Mouse (Mus musculus): ENCODE measurements around the gene Gga1.
"Not testable (repeated sequence)": the region's sequence is repeated elsewhere in the genome, so short reads cannot be mapped to it uniquely, and the experiment has no call there.

Gga1 gene

DNA sequence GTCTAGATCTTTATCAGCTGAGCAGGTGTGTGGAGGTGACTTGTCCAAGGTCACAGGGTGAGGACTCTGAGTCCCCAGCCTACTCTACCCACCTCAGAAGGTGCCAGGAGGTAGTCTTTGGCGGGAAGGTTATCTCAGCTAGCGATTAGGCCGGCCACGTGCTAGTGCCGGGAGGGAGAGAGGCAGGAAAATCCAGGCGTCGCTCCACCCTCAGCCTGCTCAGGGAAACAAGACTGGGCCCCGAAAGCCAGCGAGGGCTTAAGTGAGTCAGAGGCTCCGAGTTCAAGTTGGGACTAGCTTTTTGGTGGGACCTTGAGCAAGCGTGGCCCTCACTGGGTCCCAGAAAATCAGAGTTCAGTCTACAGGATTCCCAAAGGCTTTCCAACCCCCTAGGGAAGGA lies 31.7 kb upstream of the Gga1 start:
- no peak for DNase-seq (ENCODE audit: low spot score in 2 of 2)

DNA sequence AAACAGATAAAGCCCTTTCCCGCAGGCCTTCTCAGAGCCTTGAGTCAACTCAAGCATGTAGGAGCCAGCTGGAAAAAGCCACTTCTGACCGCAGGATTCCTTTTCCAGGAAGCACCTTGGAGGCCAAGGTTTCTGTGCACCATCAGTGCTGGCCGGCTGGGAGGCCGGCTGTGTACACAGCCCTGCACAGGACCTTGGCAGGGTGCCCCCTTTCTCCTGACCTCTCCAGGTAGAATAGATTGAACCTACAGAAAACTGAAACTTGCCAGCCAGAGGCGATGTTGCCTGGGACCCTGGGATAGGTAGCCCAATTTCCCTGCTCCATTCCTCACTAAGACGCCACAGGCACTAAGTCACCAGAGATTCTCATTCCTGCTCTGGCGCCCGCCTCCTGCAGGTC lies 31.1 kb upstream of the Gga1 start:
- no peak for DNase-seq (ENCODE audit: low spot score in 2 of 2)

DNA sequence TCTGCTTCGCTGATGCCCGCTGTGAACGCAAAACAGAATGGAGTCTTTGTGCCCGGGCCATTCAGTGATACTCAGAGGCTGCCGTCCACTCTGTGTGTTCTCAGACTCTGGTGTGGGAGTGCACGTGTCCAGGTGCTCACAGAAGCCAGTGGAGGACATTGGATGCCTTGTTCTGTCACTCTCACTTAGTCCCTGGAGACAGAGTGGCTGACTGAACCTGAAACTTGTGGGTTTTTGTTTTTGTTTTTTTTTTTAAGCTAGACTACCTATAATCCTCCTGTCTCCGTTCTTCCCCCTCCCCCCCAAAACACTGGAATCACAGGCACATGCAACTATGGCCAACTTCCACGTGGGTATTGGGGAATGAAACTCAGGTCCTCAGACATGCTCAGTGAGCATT lies 30.6 kb upstream of the Gga1 start:
- no peak for DNase-seq (ENCODE audit: low spot score in 2 of 2)

DNA sequence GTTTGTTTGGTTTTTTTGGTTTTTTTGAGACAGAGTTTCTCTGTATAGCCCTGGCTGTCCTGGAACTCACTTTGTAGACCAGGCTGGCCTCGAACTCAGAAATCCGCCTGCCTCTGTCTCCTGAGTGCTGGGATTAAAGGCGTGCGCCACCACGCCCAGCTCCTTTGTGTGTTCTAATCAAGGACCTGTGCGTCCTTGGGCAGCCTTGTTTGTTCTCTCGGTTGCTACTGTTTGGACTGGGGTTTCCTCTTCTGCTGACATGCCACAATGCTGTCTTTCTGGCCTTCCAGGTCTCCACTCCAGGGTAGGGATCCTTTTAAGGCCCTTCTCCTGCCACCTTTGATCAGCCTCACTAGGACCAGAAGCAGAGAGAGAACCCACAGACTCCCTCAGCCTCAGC lies 30.2 kb upstream of the Gga1 start:
- DNase-seq (ENCODE audit: low spot score in 2 of 2) = not testable (repeated sequence)

DNA sequence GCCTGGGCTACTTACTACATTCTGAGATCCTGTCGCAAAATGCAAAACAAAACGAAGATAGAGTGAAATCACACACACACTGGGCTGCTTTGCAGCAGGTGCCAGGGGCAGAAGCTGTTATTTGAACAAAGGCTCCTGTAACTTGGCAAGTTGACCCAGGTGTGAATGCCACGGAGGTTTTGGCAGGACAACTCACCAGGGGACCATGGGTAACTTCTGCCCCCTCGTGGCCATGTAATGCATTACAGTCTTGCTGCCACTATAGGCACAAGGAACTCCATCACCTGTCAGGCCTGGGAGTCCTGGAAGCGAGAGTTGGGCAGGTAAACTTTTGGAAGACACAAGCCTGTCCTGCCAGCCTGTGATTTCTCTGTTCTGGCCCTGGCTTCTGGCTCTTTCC lies 28.5 kb upstream of the Gga1 start:
- DNase-seq (ENCODE audit: low spot score in 2 of 2) = peak; percentile 63 to 66

DNA sequence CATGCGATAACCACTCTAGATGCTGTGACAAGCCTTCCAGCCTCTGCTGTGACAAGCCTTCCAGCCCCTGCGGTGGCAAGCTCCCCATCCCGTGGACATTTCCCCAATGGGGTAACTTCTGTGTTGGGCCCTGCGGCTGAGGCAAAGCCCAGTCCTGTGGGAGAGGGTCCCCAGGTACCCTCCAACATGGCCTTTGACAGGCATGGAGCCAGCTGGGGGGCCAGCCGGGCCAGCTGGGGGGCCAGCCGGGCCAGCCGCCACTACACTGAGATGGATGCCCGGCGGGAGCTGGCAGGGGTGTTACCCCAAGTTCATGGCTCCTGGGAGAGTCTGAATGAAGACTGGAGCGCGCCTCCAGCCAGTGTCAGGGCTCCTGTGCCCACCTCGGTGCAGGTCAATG lies 27.5 kb upstream of the Gga1 start:
- DNase-seq (ENCODE audit: low spot score in 2 of 2) = no peak

DNA sequence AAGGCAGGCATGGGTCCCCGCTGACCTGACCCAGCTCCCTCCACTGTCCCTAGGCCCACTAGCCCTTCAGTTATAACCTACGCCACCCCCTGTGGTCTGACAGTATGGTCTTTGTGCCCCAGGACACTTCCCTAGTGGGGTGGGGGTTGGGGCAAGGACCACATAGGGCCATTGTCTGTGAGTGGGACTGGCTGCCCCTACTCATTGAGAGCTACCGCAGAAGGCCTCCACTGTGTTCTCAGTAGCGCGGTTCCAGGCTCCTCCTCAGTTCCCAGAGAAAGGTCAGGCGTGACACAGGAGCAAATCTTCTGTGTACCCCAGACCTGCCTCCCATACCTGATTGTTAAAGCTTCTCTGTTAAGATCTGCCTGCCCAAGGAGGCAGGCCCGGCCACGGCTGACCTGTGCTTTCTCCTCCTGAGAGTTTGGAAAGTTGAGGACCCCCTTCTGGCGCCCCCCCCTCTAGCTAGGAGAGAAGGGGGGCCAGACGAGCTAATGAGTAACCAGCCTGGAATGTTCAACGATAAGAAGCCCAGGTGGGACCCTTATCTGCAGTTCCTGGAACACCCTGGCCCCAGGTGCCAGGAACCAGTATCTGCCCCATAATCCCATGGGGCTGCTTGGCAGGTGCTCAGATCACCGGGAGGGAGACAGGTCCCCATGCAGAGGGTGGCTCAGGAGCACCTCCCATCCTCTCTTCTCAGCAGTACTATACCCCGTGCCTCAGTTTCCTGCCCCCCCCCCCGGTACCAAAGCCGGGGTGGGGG lies 26.7 kb upstream of the Gga1 start:
- no peak for DNase-seq (ENCODE audit: low spot score in 2 of 2)

DNA sequence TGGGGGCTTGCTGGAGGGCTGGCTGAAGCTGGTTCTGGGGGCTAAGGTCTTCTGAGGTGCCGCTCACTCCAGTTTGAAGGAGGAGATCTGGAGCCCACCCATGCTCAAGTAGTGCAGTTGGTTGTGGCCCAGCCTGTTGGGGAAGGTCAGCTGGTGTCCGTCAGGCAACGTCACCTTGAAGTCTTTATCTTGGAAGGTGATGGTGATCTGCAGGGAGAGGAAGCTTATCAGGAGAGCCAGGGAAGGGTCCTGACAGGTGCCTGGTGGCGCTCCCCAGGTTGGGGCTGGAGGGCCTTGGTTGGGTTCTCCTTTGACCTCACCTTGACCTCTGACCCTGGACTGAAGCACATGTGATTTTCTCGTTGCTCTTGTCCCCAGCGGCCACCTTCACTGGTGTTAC lies 26.0 kb upstream of the Gga1 start:
- no peak for DNase-seq (ENCODE audit: low spot score in 2 of 2)

DNA sequence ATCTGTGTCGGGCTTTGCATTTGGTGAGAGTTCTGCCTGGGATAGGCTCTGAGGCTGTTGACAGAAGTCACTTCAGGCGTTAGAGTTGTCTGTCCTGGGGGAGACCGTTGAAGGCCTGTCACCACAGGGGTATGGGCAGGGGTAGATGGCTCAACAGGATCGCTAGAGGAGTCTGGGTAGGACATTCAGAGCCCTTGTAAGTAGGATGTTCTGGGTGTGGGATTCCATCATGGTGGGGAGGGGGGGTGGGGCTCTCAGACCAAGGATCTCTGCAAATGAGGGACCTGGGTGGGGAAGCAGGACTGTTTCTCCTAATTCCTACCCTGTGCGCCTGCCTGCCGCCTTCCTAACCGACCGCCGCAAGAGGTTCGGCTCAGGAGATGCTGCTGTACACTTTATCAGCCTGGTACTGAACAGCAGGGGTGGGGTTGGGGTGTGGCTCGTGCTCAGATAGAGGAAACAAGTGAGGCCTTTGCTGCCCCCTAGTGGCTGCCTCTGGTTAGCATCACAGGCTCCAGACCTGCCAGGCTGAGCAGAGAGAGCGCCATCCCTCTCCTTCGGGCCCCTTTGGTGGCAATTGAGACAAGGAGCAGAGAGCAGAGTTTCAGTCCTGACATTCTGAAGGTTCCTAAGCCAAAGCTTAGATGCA lies 25.4 kb upstream of the Gga1 start:
- DNase-seq (ENCODE audit: low spot score in 2 of 2) = peak; percentile 81 to 87

DNA sequence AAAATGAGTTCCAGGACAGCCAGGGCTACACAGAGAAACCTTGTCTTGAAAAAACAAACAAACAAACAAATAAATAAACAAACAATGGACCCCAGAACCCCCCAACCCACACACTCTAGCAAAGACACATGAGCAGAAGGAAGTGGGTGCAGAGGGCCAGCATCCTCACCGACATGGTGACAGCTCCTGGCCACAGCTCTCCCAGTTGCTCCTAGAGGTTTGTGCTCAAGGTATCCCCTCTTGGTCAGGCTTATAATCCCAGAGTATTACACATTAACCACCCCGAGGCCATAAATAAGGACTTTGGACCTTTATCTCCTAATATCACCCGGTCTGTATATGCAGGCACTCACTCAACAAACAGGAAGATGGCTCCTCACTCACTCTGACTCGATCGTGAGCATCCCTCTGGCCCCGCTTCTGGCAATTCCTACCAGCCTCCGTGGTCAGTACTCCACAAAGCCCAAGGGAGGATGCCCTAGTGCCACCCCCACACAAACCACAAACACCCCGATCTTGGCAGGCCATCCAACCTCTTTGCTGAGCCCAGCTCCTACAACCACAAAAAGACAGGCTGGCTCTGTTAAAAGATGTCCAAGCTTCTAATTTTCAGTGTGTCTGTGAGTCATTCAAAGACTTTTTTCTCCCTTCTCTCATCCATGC lies 21.6 kb upstream of the Gga1 start, which contains the start of gene Lgals2:
Gene Lgals2 (minus strand): TSS at position 227 of the 663 bp plus-strand sequence.
- no peak for DNase-seq (ENCODE audit: low spot score in 2 of 2)

DNA sequence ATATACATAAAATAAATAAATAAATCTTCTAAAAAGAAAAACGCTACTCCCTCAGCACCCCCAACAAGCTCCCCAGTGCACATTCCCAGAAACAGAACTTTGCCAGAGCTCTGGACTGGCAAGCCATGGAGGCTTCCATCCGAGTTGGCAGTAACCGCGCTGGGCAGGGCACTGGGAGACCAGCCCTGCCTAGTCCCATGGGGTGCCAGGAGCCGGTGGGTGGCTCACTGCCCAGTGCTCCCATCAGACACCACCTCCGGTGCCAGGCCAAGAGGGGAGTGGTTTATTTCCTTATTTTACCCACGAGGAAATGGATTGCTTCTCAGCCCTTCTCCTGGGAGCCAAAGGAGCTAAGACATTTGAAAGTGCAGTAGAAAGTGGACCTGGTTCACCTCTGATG lies 20.0 kb upstream of the Gga1 start:
- no peak for DNase-seq (ENCODE audit: low spot score in 2 of 2)

DNA sequence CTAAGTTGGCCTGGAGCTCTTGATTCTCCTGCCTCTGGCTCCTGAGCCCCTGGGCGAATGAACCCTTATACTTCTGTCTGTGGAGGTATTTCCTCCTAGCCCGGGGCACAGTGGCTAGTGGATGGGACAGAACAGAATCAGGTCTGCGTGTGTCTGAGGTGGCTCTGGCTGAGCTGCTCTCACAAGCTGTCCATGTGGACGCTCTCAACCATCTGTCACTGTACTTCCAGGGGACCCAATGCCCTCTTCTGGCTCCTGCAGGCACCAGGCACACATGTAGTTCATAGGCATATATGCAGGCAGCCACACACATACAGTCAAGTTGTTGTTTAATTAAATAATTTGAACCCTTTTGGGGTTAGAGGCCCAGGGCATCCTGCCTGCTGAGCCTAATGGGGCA lies 17.7 kb upstream of the Gga1 start:
- no peak for DNase-seq (ENCODE audit: low spot score in 2 of 2)

DNA sequence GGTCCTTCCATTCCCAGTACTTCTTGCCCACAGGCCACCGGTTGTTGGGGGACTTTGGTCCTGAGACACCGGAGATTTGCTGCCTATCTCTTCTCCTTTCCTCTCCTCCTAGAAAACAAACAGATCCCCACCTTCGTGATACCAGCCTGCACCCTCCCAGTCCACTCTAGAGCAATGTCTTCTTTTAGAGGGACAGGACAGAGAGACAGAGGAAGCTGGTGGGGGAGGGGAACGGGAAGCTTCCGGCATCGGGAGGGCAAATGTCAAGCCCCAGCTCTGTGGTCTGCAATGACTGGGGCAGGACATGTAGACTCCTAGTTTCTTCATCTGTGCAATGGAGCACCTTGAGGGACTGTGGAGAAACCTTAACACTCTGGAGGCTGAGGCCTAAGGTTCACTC lies 17.3 kb upstream of the Gga1 start:
- DNase-seq (ENCODE audit: low spot score in 2 of 2) = no peak

DNA sequence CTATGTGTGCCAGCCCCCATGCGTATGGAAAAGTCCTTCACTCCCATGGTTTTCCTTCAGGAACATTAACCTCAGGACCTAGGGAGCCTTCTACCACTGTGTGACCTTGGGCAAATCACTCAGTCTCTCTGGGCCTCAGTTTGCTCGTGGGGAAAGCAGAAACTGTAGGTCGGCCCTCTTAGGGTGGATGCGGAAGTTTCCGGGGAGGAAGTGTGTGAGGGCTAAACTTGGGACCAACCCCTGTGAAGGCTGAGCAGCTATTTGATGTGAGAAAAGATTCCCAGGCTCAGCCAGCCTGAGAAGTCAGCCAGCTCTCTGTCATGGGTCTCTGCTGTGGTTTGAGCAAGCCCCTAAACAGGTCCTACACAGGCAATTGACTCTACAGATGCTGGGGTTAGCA lies 14.7 kb upstream of the Gga1 start:
- no peak for DNase-seq (ENCODE audit: low spot score in 2 of 2)

DNA sequence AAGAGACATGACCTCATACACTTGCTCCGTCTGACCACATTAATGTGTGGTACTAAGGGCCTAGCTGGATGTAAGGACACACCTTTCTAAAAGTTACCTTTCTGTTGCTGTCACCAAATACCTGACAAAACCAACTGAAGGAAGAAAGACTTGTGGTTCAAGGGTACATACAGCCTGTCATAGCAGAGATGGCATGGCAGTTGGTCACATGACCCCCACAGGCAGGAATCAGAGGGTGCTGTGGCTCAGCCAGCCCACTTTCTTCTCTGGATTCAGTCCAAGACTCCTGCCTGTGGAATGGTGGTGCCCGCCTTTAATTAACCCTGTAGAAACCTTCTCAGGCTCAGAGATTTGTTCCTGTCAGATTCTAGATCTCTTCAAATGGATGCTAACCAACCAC lies 13.8 kb upstream of the Gga1 start:
- no peak for DNase-seq (ENCODE audit: low spot score in 2 of 2)

DNA sequence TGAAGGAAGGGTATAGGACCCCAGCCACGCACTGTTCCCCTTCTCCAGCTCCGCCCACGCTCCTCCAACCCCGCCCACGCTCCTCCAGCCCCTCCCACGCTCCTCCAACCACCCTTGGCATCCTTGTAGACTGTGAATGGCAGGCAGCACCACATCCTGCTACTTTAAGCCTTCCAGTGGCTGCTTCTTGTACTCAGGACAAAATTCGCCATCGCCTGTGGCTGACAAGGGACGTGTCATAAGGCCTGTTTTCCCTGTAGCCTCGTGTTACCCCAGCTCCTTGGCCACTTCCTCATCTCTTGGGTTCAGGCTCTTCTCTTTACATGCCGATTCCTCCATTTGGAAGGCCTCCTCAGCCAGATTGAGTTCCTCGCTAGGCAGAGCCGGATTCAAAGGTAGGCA lies 13.1 kb upstream of the Gga1 start:
- no peak for DNase-seq (ENCODE audit: low spot score in 2 of 2)

DNA sequence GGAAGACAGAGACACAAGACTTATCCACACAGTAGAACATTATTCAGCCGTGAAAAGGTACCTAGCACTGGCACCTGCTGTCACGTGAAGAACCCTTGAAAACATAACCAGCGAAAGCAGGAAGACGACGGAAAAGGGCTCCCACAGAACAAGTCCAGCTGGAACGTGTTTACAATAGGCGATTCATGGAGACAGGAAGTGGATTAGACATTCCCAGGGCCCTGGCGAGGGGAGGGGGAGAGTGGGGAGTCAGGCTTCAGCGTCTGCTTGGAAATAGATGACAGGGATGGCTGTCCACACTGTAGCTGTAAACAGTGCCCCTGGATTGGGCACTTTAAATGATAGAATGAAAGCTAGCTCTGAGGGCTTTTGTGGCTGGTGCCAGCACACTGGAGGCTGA lies 8.6 kb upstream of the Gga1 start:
- no peak for DNase-seq (ENCODE audit: low spot score in 2 of 2)

DNA sequence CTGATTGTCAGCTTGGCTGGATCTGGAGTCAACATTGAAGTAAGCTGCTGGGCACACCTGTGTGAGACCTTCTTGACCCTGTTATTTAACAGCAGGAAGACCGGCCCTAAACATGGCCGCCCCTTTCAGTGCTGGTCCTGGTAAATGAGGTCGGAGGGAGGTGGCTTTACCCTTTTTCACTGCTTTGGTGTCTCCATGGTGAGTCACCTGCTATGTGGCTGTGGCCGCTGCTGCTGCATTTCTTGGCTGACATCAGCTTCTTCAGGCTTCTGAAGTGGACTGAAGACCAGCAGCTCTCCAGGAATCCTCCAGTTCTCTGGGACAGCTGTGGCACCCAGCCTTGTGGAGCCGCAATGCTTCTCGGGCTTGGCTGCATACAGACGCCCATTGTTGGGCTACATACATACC lies 8.2 kb upstream of the Gga1 start:
- no peak for DNase-seq (ENCODE audit: low spot score in 2 of 2)

DNA sequence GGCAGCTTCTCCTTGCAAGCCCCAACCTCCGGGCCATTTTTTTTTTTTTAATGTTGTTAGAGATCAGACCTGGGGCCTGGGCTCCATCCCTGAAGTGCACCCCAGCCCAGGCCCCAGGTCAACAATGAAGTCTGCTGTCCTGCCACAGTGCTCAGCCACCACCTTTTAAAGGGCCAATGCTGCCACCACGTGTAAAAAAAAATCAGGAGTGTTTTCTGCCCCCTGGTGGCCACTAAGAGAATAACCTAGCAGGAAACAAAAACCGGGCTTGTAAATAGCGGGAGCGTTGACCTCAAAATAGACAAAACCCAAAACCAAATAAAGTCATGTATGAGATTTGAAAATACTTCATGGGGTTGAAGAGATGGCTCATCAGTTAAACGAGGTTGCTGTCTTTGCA lies 7.2 kb upstream of the Gga1 start:
- peak in 1 of 2 experiments; percentile 41 for DNase-seq (ENCODE audit: low spot score in 2 of 2)

DNA sequence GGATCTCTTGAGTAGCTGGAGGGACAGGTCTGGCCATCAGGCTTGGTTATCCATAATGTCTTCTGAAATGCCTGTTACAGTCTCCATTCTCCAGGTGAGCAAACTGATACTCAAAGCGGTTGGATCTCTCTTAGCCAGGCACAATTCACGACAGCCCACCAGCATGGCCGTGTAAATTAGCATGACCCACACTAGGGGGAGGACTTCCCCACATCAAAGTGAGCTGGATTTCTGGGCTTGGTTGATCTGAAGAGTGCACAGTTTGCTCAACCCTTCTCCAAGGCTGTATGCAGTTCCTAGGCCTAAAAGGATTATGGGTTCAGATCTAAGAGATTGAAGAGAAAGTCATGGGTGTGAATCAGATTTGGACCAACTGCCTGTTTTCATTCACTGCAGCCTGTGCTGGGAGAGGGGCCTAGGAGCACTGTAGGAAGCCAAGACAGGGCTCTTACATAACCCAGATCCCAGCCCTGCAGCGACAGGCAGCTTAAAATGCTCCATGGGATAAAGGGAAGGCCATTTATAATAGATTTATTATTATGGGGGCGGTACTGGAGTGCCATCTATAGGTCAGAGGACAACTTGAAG lies 4.9 kb upstream of the Gga1 start:
- no peak for DNase-seq (ENCODE audit: low spot score in 2 of 2)

DNA sequence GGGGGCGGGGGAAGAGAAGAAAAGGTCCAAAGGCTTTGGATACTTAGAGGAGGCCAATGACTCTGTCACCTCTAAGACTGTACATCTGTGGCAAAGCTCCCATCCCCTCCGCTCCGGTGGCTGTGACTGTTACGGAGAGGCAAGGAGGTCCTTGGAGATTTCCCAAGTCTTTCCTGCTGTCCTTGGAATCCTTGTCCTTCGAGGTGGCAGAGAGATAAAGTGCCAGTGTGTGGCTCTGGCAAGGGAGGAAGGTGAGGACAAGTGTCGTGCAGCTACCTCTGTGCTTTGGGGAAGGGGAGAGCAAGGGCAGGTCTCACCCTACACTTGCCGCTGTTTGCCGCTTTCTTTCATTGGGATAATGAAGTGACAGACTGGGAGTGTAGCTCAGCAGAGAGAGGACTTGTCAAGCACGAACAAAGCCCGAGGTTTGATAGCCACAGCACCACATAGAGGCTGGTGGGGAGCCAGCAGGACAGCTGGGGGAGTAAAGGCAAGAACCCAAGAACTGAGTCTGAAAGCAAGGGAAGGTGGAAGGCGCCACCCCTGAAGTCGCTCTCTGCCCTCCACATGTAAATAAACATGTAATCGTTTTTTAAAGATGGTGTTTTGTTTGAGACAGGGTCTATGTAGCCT lies 3.1 kb upstream of the Gga1 start:
- DNase-seq (ENCODE audit: low spot score in 2 of 2) = no peak

DNA sequence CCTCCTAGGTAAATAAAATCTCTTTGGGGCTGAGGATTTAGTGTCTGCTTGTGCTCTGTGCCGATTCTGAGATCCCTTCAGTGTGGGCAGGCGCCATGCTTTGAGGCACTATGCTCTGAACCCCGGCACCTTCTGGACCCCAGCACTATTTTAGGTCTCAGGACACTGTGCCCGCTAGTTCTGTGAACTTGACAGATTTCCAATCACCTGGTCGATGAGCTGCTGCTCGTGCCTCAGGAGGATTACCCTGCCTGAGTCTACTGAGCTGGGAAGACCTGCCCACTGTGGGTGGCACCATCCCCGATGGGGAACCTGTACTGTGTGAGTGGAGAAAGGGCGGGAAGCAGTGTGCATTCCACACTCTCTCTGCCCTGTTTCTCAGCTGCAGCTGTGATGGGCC lies 2.0 kb upstream of the Gga1 start:
- DNase-seq (ENCODE audit: low spot score in 2 of 2) = no peak

Measured in spleen, postnatal 36 days (tissue).